Mouse (Mus musculus) left cerebral cortex, postnatal 10 days (tissue): ENCODE data around the gene Utp18. TPM values are rescaled to one million over a fixed set of nuclear protein-coding genes. Genes with fewer than 3 reads are reported as not detected.
A peak's percentile ranks its signal among the peaks of the same experiment; 100 is the strongest.
"Not testable (repeated sequence)": the region's sequence is repeated elsewhere in the genome, so short reads cannot be mapped to it uniquely, and the experiment has no call there.

Experiments
- DNase-seq, 2 experiments: peaks; one replicate each; pipeline ENCODE4 v3.0.0; 2021 to 2022; ENCODE audit warnings: low spot score in 2 of 2, mixed read lengths in 1 of 2; ENCODE audit errors: extremely low spot score in 1 of 2
- intact Hi-C: fragments of 180-260 bp; cut with DNase I; formaldehyde crosslinking; loops from one replicate; pipeline ENCODE4 v1.15.1; 2025
- total RNA-seq, 2 experiments: library from RNA; stranded (reverse); gene quantifications; 2 replicates each; pipeline ENCODE4 v1.2.3; 2021

The Utp18 gene
- 10 to 100 TPM; 28.4 to 28.8 TPM for total RNA-seq

- intact Hi-C loops, result no loop called here
- peak; percentile 98 to 100 for DNase-seq
Measured at GRCm38 (mm10) chr11:93885572-93886410, at the start of gene Utp18, which contains the start of gene Mbtd1. TSS of gene Utp18 (minus strand) at chr11:93885766. TSS of gene Mbtd1 (plus strand) at chr11:93885852.

GRCm38 (mm10) chr11:93929106-93929505 is 43.5 kb upstream of the Utp18 start:
- DNase-seq, result no peak
- intact Hi-C loops, result no loop called here

GRCm38 (mm10) chr11:93915019-93915418 is 29.5 kb upstream of the Utp18 start:
- intact Hi-C loops, DNase-seq: not testable (repeated sequence)

GRCm38 (mm10) chr11:93911603-93912002 is 26.0 kb upstream of the Utp18 start:
- intact Hi-C loops, result loop anchor here (5.0 kb wide), 1 partner anchor 34 kb away; no protein-coding TSS in a partner anchor
- no peak for DNase-seq

GRCm38 (mm10) chr11:93908829-93909228 is 23.3 kb upstream of the Utp18 start:
- no peak for DNase-seq
- intact Hi-C loops, result no loop called here

- no peak for DNase-seq
- intact Hi-C loops, result no loop called here
Measured at GRCm38 (mm10) chr11:93907839-93908238, 22.3 kb upstream of the Utp18 start.

GRCm38 (mm10) chr11:93906834-93907233 is 21.3 kb upstream of the Utp18 start:
- intact Hi-C loops, result no loop called here
- DNase-seq, result no peak

- intact Hi-C loops, result no loop called here
- DNase-seq, result no peak
Measured at GRCm38 (mm10) chr11:93897732-93898131, 12.2 kb upstream of the Utp18 start.

GRCm38 (mm10) chr11:93887080-93887447 is 1.5 kb upstream of the Utp18 start:
- DNase-seq, result peak in 1 of 2 experiments; percentile 4
- intact Hi-C loops, result no loop called here

- intact Hi-C loops, result no loop called here
- peak in 1 of 2 experiments; percentile 54 for DNase-seq
Measured at GRCm38 (mm10) chr11:93886411-93887079, 979 bp upstream of the Utp18 start.

- intact Hi-C loops, result no loop called here
- DNase-seq, result peak; percentile 20 to 77
Measured at GRCm38 (mm10) chr11:93884901-93885571, 530 bp downstream of the Utp18 start.

GRCm38 (mm10) chr11:93884068-93884467 is 1.5 kb downstream of the Utp18 start:
- intact Hi-C loops, result no loop called here
- DNase-seq, result no peak

- intact Hi-C loops, result no loop called here
- no peak for DNase-seq
Measured at GRCm38 (mm10) chr11:93862638-93863037, 22.9 kb downstream of the Utp18 start.

GRCm38 (mm10) chr11:93862045-93862623 is 23.4 kb downstream of the Utp18 start:
- intact Hi-C loops, result no loop called here
- no peak for DNase-seq

- intact Hi-C loops, result no loop called here
- DNase-seq, result no peak
Measured at GRCm38 (mm10) chr11:93861193-93861592, 24.4 kb downstream of the Utp18 start.

GRCm38 (mm10) chr11:93860540-93861172 is 24.9 kb downstream of the Utp18 start:
- intact Hi-C loops, result no loop called here
- DNase-seq, result no peak

GRCm38 (mm10) chr11:93856284-93856955 is 29.1 kb downstream of the Utp18 start:
- intact Hi-C loops, result no loop called here
- peak; percentile 82 to 86 for DNase-seq

GRCm38 (mm10) chr11:93852546-93852945 is 33.0 kb downstream of the Utp18 start:
- DNase-seq, result no peak
- intact Hi-C loops, result no loop called here
